Mouse (Mus musculus): ENCODE data around the gene Nab2. TPM values are rescaled to one million over a fixed set of nuclear protein-coding genes. Genes with fewer than 3 reads are reported as not detected.
A peak's percentile ranks its signal among the peaks of the same experiment; 100 is the strongest.

Nab2 gene
- polyA plus RNA-seq, 1 experiment from 2014 or later = 6.8 TPM

GRCm38 (mm10) chr10:127676691-127677548 is 8.6 kb upstream of the Nab2 start:
- Histone ChIP-seq H3K27me3 (ENCODE audit: control insufficient read depth, insufficient read depth, low read length) (no peaks in the 10 kb centered on the region), H3K4me3 (ENCODE audit: low read depth, low read length) (peak overlapping the region; percentile 70), H3K4me2 (replicated peaks; ENCODE audit: low read depth) (peak overlapping the region; percentile 96), H3K9me3 (ENCODE audit: control insufficient read depth, low read length) (no peaks in the 10 kb centered on the region), H3K27ac (replicated peaks) (peak overlapping the region; percentile 78), H3K9ac (ENCODE audit: low read length) (peak overlapping the region; percentile 76), H3K36me3 (ENCODE audit: control insufficient read depth, insufficient read depth, low read length) (no peaks in the 10 kb centered on the region), H3K4me1 (replicated peaks; ENCODE audit: control insufficient read depth, insufficient read depth) (no peaks in the 10 kb centered on the region)
- DNase-seq (ENCODE audit: low spot score) = peak; percentile 97
- TF ChIP-seq EP300 (optimal IDR thresholded peaks at IDR 0.05) (no peak), CTCF (IDR thresholded peaks at IDR 0.05; ENCODE audit: low read depth) (no peak)
- WGBS = under 1% methylated on average over 64 of the region's 71 CpGs
- ATAC-seq (ENCODE audit: low FRiP score, low TSS enrichment) = peak; percentile 95

GRCm38 (mm10) chr10:127675859-127676398 is 7.6 kb upstream of the Nab2 start:
- TF ChIP-seq EP300 (optimal IDR thresholded peaks at IDR 0.05) (no peak), CTCF (IDR thresholded peaks at IDR 0.05; ENCODE audit: low read depth) (no peak)
- no peak for DNase-seq (ENCODE audit: low spot score)
- H3K27ac ChIP-seq (replicated peaks) = peak overlapping the region; percentile 76
- H3K9ac ChIP-seq (ENCODE audit: low read length) = 0 out of 2 replicates have a peak overlapping the region, but pooled peaks have one; percentile 27
- H3K4me3 ChIP-seq (ENCODE audit: low read depth, low read length) = peak overlapping the region; percentile 70
- no peaks in the 10 kb centered on the region for H3K4me1 ChIP-seq (replicated peaks; ENCODE audit: control insufficient read depth, insufficient read depth)
- H3K4me2 ChIP-seq (replicated peaks; ENCODE audit: low read depth) = peak overlapping the region; percentile 55
- no peaks in the 10 kb centered on the region for H3K9me3 ChIP-seq (ENCODE audit: control insufficient read depth, low read length)
- H3K27me3 ChIP-seq (ENCODE audit: control insufficient read depth, insufficient read depth, low read length) = no peaks in the 10 kb centered on the region
- no peaks in the 10 kb centered on the region for H3K36me3 ChIP-seq (ENCODE audit: control insufficient read depth, insufficient read depth, low read length)
- ATAC-seq (ENCODE audit: low FRiP score, low TSS enrichment) = no peak
- WGBS = 44% methylated on average over 5 of the region's 5 CpGs

DNA sequence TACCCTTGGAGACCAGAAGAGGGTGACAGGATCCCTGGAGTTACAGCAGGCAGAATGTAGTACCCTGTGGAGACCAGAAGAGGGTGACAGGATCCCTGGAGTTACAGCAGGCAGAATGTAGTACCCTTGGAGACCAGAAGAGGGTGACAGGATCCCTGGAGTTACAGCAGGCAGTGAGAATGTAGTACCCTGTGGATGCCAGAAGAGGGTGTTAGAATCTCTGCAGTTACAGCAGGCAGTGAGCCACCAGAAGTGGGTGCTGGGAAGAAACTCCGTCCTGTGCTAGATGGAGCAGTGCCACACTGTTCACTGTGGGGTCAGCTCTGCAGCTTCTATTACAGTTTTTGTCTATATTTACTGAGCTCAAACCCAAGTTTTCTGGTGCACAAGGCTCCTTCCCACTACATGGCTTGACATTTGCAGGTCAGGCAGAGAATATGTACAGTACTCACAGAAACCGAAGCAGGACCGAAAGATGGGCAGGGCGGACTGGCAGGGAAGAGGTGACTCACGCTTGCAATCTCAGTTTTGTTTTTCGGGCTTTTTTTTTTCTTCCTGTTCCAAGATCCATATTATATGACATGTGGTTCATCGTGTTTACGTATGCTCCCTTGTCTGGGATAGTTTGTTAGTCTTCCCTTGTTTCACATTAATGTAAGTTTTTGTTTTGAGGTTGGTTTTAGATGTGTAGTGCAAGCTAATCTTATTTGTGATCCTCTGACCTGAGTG is 6.6 kb upstream of the Nab2 start:
- Histone ChIP-seq H3K27ac (replicated peaks) (peak overlapping the region; percentile 83), H3K27me3 (ENCODE audit: control insufficient read depth, insufficient read depth, low read length) (no peaks in the 10 kb centered on the region), H3K4me1 (replicated peaks; ENCODE audit: control insufficient read depth, insufficient read depth) (no peaks in the 10 kb centered on the region), H3K4me3 (ENCODE audit: low read depth, low read length) (0 out of 2 replicates have a peak overlapping the region, but pooled peaks have one; percentile 6), H3K9ac (ENCODE audit: low read length) (no peak overlapping the region), H3K4me2 (replicated peaks; ENCODE audit: low read depth) (peak overlapping the region; percentile 32), H3K9me3 (ENCODE audit: control insufficient read depth, low read length) (no peaks in the 10 kb centered on the region), H3K36me3 (ENCODE audit: control insufficient read depth, insufficient read depth, low read length) (no peaks in the 10 kb centered on the region)
- TF ChIP-seq EP300 (optimal IDR thresholded peaks at IDR 0.05) = no peak
- TF ChIP-seq CTCF (IDR thresholded peaks at IDR 0.05; ENCODE audit: low read depth) = peak; percentile 99
- WGBS = 62% methylated on average over 8 of the region's 8 CpGs
- ATAC-seq (ENCODE audit: low FRiP score, low TSS enrichment) = peak; percentile 76
- DNase-seq (ENCODE audit: low spot score) = peak; percentile 84

- Histone ChIP-seq H3K4me3 (ENCODE audit: low read depth, low read length) (no peak overlapping the region), H3K4me2 (replicated peaks; ENCODE audit: low read depth) (no peak overlapping the region), H3K9ac (ENCODE audit: low read length) (no peak overlapping the region), H3K4me1 (replicated peaks; ENCODE audit: control insufficient read depth, insufficient read depth) (peaks cover under 1% of the 10 kb centered on the region; the same call in 1 of the 2 replicates), H3K9me3 (ENCODE audit: control insufficient read depth, low read length) (no peaks in the 10 kb centered on the region), H3K27me3 (ENCODE audit: control insufficient read depth, insufficient read depth, low read length) (no peaks in the 10 kb centered on the region), H3K27ac (replicated peaks) (no peak overlapping the region), H3K36me3 (ENCODE audit: control insufficient read depth, insufficient read depth, low read length) (no peaks in the 10 kb centered on the region)
- WGBS = 88% methylated on average over 6 of the region's 6 CpGs
- DNase-seq (ENCODE audit: low spot score) (no peak), ATAC-seq (ENCODE audit: low FRiP score, low TSS enrichment) (no peak)
- TF ChIP-seq CTCF (IDR thresholded peaks at IDR 0.05; ENCODE audit: low read depth) (no peak), EP300 (optimal IDR thresholded peaks at IDR 0.05) (no peak)
Measured at GRCm38 (mm10) chr10:127674046-127674655, 5.8 kb upstream of the Nab2 start.

DNA sequence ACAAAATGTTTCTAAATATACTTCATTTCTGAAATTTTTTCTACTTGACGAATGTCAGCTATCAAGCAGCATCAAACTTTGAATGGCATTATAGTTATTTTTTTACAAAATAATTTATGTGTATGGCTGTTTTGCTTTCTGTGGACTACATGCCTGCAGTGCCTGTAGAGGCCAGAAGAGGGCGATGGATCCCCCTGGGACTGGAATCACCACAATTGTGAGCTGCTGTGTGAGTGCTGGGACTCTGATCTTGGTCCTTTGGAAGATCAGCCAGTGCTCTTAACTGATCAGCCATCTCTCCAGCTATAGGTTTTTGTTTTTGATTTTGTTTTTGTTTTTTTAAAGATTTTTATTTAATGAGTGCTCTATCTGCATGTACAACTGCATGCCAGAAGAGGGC is 2.9 kb upstream of the Nab2 start:
- DNase-seq (ENCODE audit: low spot score) (no peak), ATAC-seq (ENCODE audit: low FRiP score, low TSS enrichment) (no peak)
- 46% methylated on average over 2 of the region's 2 CpGs for WGBS
- Histone ChIP-seq H3K9me3 (ENCODE audit: control insufficient read depth, low read length) (no peaks in the 10 kb centered on the region), H3K9ac (ENCODE audit: low read length) (no peak overlapping the region), H3K4me3 (ENCODE audit: low read depth, low read length) (no peak overlapping the region), H3K4me1 (replicated peaks; ENCODE audit: control insufficient read depth, insufficient read depth) (peaks cover 3% of the 10 kb centered on the region; the same call in 1 of the 2 replicates), H3K27me3 (ENCODE audit: control insufficient read depth, insufficient read depth, low read length) (no peaks in the 10 kb centered on the region), H3K36me3 (ENCODE audit: control insufficient read depth, insufficient read depth, low read length) (no peaks in the 10 kb centered on the region), H3K27ac (replicated peaks) (no peak overlapping the region), H3K4me2 (replicated peaks; ENCODE audit: low read depth) (no peak overlapping the region)
- peak; percentile 71 for TF ChIP-seq CTCF (IDR thresholded peaks at IDR 0.05; ENCODE audit: low read depth)
- no peak for TF ChIP-seq EP300 (optimal IDR thresholded peaks at IDR 0.05)

Data from stomach, postnatal 0 days (tissue).